Mouse (Mus musculus): ENCODE results near the gene Mrto4. TPM values are rescaled to one million over a fixed set of nuclear protein-coding genes. Genes with fewer than 3 reads are reported as not detected.

Mrto4 gene
- total RNA-seq, 2 experiments from 2014 or later: 136 to 273 TPM

DNA sequence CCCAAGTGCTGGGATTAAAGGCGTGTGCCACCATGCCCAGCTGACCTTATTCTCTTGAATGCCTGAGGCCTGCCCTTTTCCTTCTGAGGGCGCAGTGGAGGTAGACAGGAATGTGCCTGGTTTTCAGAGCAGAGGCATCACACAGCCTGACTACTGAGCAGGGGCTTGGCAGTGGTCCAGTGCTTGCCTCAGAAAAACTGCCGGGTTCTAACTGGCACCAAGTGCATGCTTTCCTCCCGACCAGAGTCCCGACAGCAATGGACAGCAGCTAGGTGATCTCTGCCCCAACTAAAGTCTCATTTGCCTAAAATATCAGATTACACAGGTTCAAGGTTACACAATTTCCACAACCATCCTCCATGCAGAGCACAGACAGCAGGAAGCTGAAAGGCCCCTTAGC, 8.7 kb downstream of the Mrto4 start:
- ATAC-seq (replicated peaks; ENCODE audit: low FRiP score, low TSS enrichment, poor library complexity, severe bottlenecking): no peak

DNA sequence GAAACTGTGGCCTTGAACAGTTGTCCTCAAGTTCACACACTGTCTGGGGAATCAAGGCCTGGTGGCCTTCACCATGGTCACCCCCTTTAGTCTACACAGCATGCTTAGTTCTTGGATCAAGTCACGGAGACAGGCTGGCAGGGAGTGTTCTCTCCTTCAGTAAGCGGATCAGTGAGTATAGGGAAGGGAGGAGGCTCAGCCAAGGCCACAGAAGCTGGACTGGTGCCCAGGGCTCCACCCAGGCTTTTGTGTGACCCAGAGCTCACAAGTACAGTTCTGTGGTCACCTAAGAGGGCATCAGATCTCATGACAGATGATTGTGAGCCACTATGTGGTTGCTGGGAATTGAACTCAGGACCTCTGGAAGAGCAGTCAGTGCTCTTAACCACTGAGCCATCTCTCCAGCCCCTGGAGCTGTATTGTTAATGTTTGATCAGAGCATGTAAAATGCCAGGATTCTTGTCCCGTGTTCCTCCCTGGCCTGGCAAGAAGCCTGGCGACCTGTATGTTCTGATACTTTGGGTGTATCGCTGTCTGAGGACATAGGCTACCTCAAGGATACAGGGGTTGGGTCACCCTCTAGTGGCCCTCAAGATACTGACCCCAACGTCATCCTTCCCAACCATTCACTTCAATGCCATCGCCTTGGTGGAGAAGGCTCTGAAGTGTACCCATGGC, 10.7 kb downstream of the Mrto4 start:
- peak; percentile 43 for ATAC-seq (replicated peaks; ENCODE audit: low FRiP score, low TSS enrichment, poor library complexity, severe bottlenecking)

DNA sequence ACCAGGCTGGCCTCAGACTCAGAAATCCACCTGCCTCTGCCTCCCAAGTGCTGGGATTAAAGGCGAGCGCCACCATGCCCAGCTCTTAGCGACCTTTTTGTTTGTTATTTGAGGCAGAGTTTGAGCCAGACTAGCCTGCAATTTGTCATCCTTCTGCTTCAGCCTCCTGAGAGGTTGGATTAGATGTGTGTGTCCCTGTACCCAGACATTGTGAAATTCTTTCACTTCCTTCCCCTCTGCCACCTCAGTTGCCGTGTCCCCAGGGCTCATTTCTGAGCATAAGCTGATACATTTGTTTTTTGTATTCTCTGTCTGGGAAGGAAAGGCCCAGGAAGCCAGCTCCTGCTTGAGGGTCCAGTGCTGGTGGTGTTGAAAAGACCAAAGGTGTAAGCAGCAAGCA, 11.5 kb downstream of the Mrto4 start:
- no peak for ATAC-seq (replicated peaks; ENCODE audit: low FRiP score, low TSS enrichment, poor library complexity, severe bottlenecking)

DNA sequence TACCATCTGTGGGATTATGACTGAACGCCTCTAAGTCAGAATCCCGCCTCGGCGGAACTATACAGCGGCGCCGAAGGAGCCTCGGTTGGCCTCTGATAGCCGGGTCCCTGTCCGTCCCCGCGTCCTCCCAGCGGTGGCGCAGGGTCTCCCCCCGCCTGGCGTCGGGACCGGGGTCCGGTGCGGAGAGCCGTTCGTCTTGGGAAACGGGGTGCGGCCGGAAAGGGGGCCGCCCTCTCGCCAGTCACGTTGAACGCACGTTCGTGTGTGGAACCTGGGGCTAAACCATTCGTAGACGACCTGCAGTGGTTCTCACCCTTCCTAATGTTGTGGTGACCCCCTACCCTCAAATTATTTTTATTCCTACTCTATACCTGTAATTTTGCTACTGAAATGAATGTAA, 14.2 kb downstream of the Mrto4 start:
- ATAC-seq (replicated peaks; ENCODE audit: low FRiP score, low TSS enrichment, poor library complexity, severe bottlenecking): no peak

DNA sequence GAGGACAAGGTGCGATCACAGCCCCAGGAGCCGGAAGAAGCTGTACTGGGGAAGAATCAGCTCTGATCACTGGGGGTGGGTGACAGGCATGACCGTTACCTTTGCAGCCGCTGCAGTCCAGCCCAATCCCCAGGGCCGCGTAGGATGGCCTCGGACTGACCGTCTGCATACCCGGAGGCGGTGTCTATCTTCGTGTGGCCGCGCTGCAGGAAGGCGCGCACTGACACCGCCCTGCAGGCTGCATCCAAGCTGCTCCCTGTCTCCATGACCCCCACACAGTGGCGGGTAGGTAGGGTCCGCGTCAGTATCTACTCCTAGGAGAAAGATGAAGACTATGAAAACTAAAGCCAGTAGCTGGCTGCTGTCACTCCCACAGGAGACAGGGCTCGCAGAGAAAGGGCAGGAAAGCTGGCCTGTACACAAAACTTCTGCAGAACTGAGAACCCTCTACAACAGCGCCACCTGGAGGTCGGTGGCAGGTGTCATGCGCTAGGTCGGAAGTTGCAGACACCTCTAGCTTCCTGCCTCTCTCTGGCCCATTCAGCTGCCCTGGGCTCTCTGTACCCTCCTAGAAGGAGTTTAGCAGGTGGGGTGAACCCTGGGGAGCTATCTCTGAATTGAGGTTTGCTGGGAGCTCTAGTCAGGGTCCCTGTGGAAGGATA, 15.4 kb downstream of the Mrto4 start:
- peak; percentile 65 for ATAC-seq (replicated peaks; ENCODE audit: low FRiP score, low TSS enrichment, poor library complexity, severe bottlenecking)

DNA sequence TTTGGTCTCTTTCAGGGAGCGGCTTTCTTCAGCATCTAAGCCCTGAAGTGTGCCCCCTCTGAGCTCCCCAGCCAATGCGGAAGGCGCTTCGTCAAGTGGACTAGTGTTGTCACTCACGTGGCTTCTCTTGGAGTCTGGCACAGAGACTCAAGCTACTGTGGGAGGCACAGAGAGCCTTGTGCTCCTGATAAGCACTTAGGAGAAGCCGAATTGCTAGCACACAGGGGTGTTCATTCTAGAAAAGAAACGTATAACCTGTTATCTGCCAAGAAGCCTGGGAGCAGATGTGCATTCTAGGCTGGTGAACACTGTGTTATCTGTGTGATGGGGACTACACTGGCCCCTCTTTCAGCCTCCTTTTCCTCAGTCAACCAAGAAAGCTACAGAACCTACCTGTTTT, 16.9 kb downstream of the Mrto4 start:
- ATAC-seq (replicated peaks; ENCODE audit: low FRiP score, low TSS enrichment, poor library complexity, severe bottlenecking): peak; percentile 89

DNA sequence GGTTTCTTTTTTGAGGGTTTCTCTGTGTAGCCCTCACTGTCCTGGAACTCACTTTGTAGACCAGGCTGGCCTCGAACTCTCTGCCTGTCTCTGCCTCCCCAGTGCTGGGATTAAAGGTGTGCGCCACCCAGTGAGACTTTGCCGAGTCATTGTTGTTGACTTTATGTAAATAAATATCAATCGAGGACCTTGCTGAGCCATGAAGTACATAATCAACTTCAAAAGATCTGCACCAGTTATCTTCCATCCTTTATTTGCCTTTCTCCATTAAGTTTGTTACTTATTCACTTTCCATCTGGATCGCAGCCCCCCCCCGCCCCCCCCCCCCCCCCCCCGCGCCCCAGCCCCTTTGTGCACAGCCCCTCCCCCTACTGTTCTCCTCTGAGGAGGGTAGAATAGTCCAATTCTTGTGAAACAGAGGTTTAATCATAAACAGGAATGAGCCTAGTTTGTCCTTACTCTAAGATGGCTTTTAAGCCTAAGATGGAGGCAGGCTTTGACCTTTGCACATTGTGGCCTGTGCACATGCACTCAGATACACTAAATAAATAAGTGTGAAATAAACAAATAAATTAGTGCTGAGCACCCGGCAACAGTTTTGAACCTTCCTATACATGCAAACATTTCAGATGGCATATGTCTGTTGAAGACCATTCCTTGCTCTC, 17.6 kb downstream of the Mrto4 start:
- ATAC-seq (replicated peaks; ENCODE audit: low FRiP score, low TSS enrichment, poor library complexity, severe bottlenecking): no peak

DNA sequence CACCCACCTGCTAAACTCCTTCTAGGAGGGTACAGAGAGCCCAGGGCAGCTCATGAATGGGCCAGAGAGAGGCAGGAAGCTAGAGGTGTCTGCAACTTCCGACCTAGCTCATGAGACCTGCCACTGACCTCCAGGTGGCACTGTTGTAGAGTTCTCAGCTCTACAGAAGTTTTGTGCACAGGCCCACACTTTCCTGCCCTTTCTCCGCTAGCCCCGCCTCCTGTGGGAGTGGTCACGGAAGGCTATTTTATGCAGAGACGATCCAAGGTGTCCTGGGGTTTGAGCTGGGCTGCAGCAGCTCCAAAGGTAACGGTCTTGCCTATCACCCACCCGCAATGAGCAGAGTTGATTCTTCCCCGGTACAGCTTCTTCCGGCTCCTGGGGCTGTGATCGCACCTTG, 21.8 kb downstream of the Mrto4 start:
- peak; percentile 93 for ATAC-seq (replicated peaks; ENCODE audit: low FRiP score, low TSS enrichment, poor library complexity, severe bottlenecking)

DNA sequence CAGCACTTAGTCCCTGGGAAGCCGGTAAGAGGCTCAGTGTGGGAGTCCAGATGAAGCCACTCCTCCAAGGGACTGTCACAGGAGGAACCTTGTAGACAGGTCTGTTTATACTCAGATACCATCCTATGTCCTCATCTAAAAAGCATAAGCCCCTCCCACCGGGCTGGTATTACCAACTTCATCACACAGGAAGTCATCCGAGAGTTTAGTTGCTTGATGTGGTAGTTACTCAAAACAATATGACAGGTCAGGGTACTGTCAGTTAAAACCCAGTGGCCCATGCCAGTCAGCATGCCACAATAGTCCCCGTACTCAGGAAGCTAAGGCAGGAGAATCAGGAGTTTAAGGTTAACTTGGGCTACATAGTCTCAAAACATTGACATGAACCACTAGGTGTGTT, 32.6 kb downstream of the Mrto4 start:
- no peak for ATAC-seq (replicated peaks; ENCODE audit: low FRiP score, low TSS enrichment, poor library complexity, severe bottlenecking)

DNA sequence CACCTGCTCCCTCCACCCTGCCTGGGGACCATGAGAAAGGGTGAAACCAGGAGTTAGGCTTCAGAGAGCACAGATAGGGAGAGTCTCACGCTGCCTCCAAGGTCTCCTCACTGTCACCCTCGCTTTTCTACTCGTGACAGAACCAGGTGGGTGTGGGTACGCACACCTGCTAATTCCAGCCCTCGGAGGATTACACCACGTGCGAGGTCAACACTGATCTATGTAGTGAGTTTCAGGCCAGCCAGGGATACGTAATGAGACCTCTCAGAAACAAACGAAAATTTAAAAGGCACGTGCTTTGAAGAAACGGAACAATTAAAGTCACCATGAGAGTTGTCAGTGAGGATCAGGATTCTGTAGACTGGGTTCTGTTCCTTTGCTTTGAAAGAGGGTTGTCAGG, 33.9 kb downstream of the Mrto4 start:
- ATAC-seq (replicated peaks; ENCODE audit: low FRiP score, low TSS enrichment, poor library complexity, severe bottlenecking): no peak

DNA sequence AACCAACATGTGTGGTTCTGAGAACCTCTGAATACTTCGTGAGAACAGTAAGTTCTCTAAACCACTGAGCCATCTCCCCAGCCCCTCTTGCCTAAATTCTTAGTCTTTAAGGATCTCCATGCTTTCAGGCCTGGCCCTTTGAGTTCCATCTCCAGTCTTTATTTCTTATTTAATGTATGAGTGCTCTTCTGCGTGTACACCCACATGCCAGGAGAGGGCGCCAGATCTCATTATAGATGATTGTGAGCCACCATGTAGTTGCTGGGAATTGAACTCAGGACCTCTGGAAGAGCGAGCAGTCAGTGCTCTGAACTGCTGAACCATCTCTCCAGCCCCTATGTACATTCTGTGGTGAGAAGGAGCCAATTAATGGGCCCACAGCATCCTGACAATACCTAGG, 39.7 kb downstream of the Mrto4 start:
- ATAC-seq (replicated peaks; ENCODE audit: low FRiP score, low TSS enrichment, poor library complexity, severe bottlenecking): no peak

DNA sequence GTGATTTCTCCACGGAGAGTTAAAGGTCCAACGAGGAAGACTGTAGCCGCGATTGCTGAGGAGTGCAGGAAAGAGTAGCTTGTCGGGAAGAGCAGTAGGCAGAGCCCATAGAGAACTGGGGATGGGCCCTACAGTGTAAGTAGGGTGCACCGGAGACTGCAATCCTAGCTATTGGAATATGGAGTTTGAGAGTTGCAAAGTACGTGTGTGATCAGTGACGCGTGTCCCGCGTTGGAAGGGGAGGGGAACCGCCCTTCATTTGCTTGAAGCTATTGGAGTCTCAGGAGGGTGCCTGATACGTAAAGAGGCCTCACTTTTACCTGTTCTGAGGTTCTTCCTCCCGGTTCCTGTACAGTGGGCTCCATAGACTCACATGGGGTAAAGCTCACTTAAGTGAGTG, 40.7 kb downstream of the Mrto4 start:
- no peak for ATAC-seq (replicated peaks; ENCODE audit: low FRiP score, low TSS enrichment, poor library complexity, severe bottlenecking)

DNA sequence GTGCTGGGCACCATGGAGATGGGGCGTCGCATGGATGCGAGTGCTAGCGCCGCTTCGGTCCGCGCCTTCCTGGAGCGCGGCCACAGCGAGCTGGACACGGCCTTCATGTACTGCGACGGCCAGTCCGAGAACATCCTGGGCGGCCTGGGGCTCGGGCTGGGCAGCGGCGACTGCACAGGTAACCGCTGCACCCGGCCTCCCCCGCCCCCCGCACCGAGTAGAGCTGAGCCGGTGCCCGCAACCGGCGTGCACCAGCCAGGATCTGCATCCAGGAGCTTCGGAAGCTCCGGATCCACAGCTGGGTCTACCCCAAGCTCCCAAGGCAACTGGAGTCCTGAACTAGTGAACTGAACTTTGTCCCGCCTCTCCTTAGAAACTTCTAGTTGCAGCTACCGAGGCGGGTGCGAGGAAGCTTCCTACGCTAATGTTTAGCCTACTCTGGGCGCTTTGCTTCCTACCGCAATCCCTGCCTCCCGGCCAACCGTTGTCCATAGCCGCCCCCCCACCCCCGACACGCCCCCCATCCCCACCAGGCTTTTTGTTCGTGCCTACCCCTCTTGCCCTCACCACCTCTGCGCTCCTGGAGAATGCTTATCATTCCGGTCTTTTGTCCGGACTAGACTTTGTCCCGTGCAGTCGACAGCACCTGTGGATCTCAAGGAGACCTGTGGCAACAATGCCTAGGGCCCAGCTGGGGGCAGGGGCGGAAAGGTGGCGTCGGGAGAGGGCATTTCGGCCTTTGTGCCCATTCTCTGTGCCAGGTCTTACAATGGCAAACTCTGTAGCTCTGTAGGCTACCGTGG, 41.3 kb downstream of the Mrto4 start:
- ATAC-seq (replicated peaks; ENCODE audit: low FRiP score, low TSS enrichment, poor library complexity, severe bottlenecking): 0 out of 2 replicates have a peak, but pooled peaks have one; percentile 5

DNA sequence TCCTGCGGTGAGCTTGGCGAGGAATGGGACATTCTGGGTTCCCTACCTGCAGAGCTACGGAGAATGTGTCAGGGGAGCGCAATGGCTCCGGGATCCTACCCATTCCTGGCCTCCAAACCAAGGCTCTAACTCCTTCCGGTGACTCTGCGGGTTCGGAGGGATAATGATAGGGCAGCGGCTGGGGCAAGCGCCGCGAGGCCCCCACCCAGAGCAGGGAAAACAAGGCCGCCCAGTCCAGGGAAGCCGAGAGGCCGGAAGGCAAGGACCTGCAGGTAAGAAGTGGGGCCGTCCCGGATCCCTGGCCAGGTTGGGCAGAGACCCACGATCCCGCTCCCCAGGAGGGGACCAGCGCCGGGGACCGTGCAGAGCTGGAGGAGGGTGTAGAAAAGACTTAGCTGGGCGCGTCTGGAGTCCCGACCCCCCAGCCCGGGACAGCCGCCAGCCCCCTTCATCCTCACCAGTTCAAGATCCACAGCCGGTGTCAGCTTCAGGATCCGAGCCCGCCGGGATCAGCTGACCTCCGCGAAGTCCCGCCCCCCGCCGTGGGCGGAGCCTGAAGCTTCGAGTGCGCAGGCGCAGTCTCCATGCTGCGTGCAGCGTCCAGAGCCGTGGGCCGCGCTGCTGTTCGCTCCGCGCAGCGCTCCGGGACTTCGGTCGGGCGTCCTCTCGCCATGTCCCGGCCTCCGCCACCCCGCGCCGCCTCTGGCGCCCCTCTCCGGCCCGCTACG, 42.0 kb downstream of the Mrto4 start, which contains the start of the genes Pqlc2 and Akr7a5:
Gene Pqlc2, minus strand, starts transcription at position 538 of the 728 bp plus-strand sequence.
Gene Akr7a5, plus strand, starts transcription at position 574 of the 728 bp plus-strand sequence.
- ATAC-seq (replicated peaks; ENCODE audit: low FRiP score, low TSS enrichment, poor library complexity, severe bottlenecking): peak; percentile 76

DNA sequence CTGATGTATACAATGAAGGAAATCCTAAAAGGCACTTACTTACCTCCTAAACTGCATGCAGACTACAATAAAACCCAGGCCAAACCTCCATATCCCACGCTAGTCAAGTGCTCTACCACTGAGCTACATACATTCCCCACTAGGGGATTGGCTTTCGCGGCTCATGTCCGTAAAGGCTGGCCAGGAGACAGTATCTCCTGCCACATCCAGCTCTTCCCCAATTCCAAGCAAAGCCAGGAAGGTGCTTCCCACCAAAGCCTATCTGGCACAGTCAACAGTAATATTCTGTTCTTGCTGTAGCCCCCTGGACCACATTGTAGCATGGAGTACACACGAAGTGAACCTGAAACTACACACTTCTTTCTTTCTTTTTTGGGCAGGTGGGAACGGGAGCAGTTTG, 42.7 kb downstream of the Mrto4 start:
- ATAC-seq (replicated peaks; ENCODE audit: low FRiP score, low TSS enrichment, poor library complexity, severe bottlenecking): no peak

DNA sequence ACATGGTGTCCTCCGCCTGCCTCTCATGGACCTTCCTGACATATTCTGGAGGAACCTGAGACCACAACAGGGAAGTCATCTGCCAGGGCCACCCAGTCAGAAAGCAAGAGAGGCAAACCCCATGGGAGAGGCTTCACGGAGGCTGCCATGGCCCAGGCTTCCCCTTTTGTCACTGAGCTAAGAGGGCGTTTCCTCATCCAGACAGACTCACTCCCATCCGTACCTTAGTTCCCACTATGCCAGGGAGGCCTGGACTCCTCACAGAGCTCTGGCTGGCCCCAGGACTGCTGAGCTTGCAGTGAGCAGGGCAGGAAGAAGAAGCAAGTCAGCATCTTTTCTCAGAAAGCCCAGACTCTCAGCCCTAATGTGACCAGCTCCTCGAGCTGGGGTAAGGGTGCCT, 44.5 kb downstream of the Mrto4 start:
- ATAC-seq (replicated peaks; ENCODE audit: low FRiP score, low TSS enrichment, poor library complexity, severe bottlenecking): no peak

DNA sequence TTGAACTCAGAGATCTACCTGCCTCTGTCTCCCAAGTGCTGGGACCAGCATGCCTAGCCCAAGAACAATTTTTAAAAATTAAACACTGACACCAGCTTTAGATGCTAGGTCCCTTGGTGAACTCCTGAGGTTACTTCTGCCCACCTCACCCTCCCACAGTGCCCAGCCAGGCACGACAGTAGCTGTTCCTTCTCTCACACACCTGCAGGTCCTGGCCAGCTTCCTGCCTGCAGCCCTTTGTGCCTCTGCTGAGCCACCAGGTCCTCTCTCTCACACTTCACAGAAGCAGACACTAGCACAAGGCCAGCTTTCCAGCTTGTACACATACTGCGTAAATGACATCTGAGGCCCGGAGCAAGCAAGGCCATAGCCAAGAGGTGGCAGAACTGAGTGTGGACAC, 46.9 kb downstream of the Mrto4 start:
- ATAC-seq (replicated peaks; ENCODE audit: low FRiP score, low TSS enrichment, poor library complexity, severe bottlenecking): no peak

DNA sequence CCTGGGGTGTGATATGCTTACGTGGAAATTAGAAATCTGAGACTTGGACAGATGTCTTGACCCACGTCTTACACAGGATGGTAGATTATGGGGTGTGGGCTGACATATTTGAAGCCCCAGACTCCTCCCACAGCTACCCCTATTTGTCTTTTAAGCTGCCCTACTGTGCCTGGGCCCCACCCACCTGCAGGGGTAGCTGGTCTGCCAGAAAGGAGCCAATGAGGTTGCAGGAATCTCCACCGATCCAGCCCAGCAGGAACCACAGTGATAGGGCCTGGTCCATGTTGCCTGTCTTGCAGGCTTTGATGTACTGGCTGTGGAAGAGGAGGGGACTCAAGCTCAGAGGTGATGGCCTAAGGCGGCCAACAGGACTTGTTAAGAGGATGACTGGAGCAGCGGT, 50.1 kb downstream of the Mrto4 start:
- ATAC-seq (replicated peaks; ENCODE audit: low FRiP score, low TSS enrichment, poor library complexity, severe bottlenecking): no peak

DNA sequence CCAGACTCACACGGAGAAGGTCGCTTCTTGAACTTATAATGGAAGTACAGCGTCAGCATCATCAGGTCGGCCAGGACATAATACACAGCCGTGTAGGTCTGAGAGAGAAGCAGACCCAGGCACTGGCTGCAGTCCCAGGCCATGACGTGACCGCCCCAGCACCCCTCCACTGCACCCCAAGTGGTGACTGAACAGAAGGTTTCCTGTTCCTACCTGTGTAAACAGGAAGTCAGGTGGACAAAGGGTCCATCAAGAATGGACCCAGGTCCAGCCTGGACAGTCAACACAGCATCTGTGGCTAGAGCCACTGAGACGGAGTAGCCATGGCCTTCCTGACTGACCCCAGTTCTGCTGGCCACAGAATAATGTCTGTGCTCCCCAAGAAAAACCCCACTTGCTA, 50.6 kb downstream of the Mrto4 start:
- no peak for ATAC-seq (replicated peaks; ENCODE audit: low FRiP score, low TSS enrichment, poor library complexity, severe bottlenecking)
